9 mouse cellular contexts compared by ENCODE assay signal in the genomic region with DNA sequence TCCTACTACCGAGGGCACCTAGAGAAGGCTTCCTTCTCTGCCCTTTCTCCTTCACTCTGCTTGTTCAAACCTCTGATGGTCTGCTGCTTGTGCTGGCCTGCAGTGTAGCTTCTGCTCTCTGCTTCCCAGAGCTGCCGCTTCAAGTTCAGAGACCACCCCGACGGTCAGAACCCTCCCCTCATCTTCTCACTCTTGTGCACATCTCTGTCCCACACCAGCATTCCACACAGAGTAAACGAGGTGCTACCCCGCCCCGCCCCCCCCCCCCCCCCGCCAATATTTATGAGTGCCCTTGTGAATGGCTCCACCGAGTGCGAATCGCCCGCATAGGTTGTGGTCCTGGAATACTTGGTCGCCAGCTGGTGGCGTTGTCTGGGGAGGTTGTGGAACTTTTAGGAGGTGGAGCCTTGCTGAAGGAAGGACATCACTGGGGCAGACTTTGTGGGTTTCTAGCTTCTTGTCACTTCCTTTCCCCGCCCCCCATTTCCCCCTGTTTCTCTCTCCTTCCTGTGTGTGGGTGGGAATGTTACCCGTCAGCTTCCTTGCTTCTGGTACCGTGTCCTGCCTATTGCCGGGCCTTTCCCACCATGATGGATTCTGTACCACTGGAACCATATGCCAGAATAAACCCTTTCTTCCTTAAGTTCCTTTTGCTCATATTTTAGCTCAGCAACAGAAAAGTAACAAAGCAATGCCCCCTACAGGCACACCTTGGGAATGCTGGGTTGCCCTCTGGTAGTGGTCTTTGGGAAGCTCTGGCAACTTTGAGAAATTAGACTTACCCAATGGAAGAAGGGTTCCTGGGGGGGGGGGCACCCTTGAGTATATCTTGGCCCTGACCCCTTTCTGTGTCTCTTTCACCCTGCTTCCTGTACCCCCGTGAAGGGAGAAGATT. TPM values are rescaled to one million over a fixed set of nuclear protein-coding genes. Genes with fewer than 3 reads are reported as not detected.
DNase-seq lines count a peak whose midpoint lies in the region; ATAC-seq and TF ChIP-seq lines count a peak whose summit lies in the region.
"Had no signal": no experiment of that assay in that cellular context is flagged by ENCODE, and none has a peak within 500 bp of the region (broad histone marks: within the 10 kb centered on the region; RNA-seq: fewer than 3 reads in every experiment).

No protein-coding gene starts in this region.

- H3K27me3 ChIP-seq in kidney, embryonic 15.5 days = no peaks in the 10 kb centered on the region

- peak overlapping the region; percentile 45; the same call in 1 of the 2 replicates for H3K27ac ChIP-seq in cortical plate, adult 2 months (ENCODE audit: insufficient read depth, low read length)
- H3K27ac ChIP-seq in kidney, embryonic 15.5 days = peak overlapping the region; percentile 52; the same call in 1 of the 2 replicates

- no peak for TF ChIP-seq POLR2A in cortical plate, adult 2 months (IDR thresholded peaks at IDR 0.05; ENCODE audit: extremely low read depth, insufficient read depth, low read length)

- no peak overlapping the region for H3K9ac ChIP-seq in kidney, embryonic 15.5 days

- 0 out of 2 replicates have a peak, but pooled peaks cover 2% of the 10 kb centered on the region for H3K4me1 ChIP-seq in cortical plate, adult 2 months (ENCODE audit: control insufficient read depth, insufficient read depth, low read length)
- H3K4me1 ChIP-seq in kidney, embryonic 15.5 days = peaks cover 30% of the 10 kb centered on the region

- H3K36me3 ChIP-seq in kidney, embryonic 15.5 days = no peaks in the 10 kb centered on the region

- H3K4me2 ChIP-seq in kidney, embryonic 15.5 days = peak overlapping the region; percentile 27; the same call in 1 of the 2 replicates

- H3K9me3 ChIP-seq in kidney, embryonic 15.5 days (replicated peaks) = no peaks in the 10 kb centered on the region

- peak; percentile 13; the same call in 1 of the 2 replicates for ATAC-seq in kidney, embryonic 15.5 days (replicated peaks; ENCODE audit: low FRiP score)

- TF ChIP-seq CTCF in cortical plate, adult 2 months (IDR thresholded peaks at IDR 0.05; ENCODE audit: extremely low read depth, insufficient read depth, low read length) = 0 out of 2 replicates have a peak, but pooled peaks have one; percentile 31

- 27% methylated on average over 19 of the region's 19 CpGs for WGBS in kidney, embryonic 15.5 days

- peak; percentile 33 for DNase-seq in adrenal gland, adult 2 months
- no peak for DNase-seq in adrenal gland, postnatal 25 days
- DNase-seq in 3T3-L1 (ENCODE audit: low read depth, low spot score) = peak; percentile 24
- DNase-seq in lung, postnatal 14 days = peak; percentile 43
- DNase-seq in thymus, postnatal 10 days (ENCODE audit: low spot score in 2 of 2) = peak; percentile 76 to 77
- DNase-seq in ovary, postnatal 14 days (ENCODE audit: low spot score) = no peak

- H3K4me3 ChIP-seq in cortical plate, adult 2 months (ENCODE audit: insufficient read depth, low read length) = no peak overlapping the region
- H3K4me3 ChIP-seq in kidney, embryonic 15.5 days (replicated peaks) = no peak overlapping the region

RNA-seq across cellular contexts. Expression of a gene that starts 0.6 kb away (rescaled TPM):
- total RNA-seq in adrenal gland, adult 2 months (2021) = 10 to 100 TPM; 38.5 to 50.1 TPM
- polyA plus RNA-seq in adrenal gland, adult 2 months (2012; rRNA removed) = 208 and 246 TPM in 2 replicates
- total RNA-seq in adrenal gland, postnatal 25 days (2021) = 42.9 and 50.5 TPM in 2 replicates
- polyA plus RNA-seq in cortical plate, adult 2 months (2012; rRNA removed) = 183 and 188 TPM in 2 replicates
- polyA plus RNA-seq in kidney, embryonic 15.5 days (2015; fragmentation: Nextera tagmentation; extraction: Ambion mirVana) = 60.6 and 69.5 TPM in 2 replicates

RNA-seq across cellular contexts. Expression of a gene that starts 29.5 kb away (rescaled TPM):
- total RNA-seq in adrenal gland, adult 2 months (2021) = 10 to 100 TPM; 10.8 to 27.8 TPM
- polyA plus RNA-seq in adrenal gland, adult 2 months (2012; rRNA removed) = 30.5 and 61.1 TPM in 2 replicates
- total RNA-seq in adrenal gland, postnatal 25 days (2021) = 10.1 and 11.3 TPM in 2 replicates
- polyA plus RNA-seq in cortical plate, adult 2 months (2012; rRNA removed) = 1,195 and 1,252 TPM in 2 replicates
- 1.4 and 2.0 TPM in 2 replicates for polyA plus RNA-seq in kidney, embryonic 15.5 days (2015; fragmentation: Nextera tagmentation; extraction: Ambion mirVana)

RNA-seq across cellular contexts. Expression of a gene that starts 41.2 kb away (rescaled TPM):
- 1 to 10 TPM; 1.3 to 2.6 TPM for total RNA-seq in adrenal gland, adult 2 months (2021)
- polyA plus RNA-seq in adrenal gland, adult 2 months (2012; rRNA removed) = 1.2 and 2.4 TPM in 2 replicates
- total RNA-seq in adrenal gland, postnatal 25 days (2021) = 1.4 and 4.5 TPM in 2 replicates
- polyA plus RNA-seq in cortical plate, adult 2 months (2012; rRNA removed) = 4.2 and 4.9 TPM in 2 replicates
- polyA plus RNA-seq in kidney, embryonic 15.5 days (2015; fragmentation: Nextera tagmentation; extraction: Ambion mirVana) = 40.6 and 45.0 TPM in 2 replicates
- polyA plus RNA-seq: C2C12 had no signal

Comparison
In these comparisons a context has a peak if more than half of its experiments do, and no peak if none do; other contexts are left out.
1. DNase-seq: peak in adrenal gland, adult 2 months (single experiment), 3T3-L1 (single experiment), lung, postnatal 14 days (single experiment) and thymus, postnatal 10 days (2 of 2); none in adrenal gland, postnatal 25 days (single experiment) and ovary, postnatal 14 days (single experiment).
2. RNA of a gene that starts 29.5 kb away (polyA plus RNA-seq): 1,195 to 1,252 TPM in cortical plate, adult 2 months; 30.5 to 61.1 TPM in adrenal gland, adult 2 months and 1.4 to 2.0 TPM in kidney, embryonic 15.5 days; every median in the first group is over 10 times any median in the second.